Mouse (Mus musculus): ENCODE measurements around the gene Dgkb.

DNA sequence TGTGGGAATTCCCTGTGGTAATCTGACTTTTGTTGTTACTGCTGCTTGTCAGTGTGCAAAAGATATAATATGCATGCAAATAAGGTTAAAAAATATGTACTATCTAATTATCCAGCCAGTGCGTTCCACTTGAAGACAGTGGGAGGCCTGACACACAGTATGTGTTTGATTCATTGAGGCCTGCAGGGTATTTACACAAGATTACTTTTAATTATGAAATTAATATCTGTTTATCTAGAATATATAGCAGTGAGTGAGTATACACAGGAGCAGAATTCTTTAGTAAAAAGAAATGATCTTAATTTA lies 618.6 kb downstream of the Dgkb start:
- no peak for TF ChIP-seq CTCF (IDR thresholded peaks at IDR 0.05; ENCODE audit: borderline replicate concordance, control insufficient read depth, extremely low read depth, insufficient read depth, low read length, poor library complexity)
- no peak for TF ChIP-seq POLR2A (IDR thresholded peaks at IDR 0.05; ENCODE audit: control insufficient read depth, extremely low read depth, insufficient read depth, low read length, poor library complexity)

Data from thymus, adult 2 months (tissue).